Mouse (Mus musculus): ENCODE data around the gene Slc17a5.

- TF ChIP-seq CTCF (conservative IDR thresholded peaks at IDR 0.05; ENCODE audit: low read length) (no peak), POU5F1 (IDR thresholded peaks at IDR 0.05; ENCODE audit: borderline replicate concordance, low read length) (no peak), NANOG (IDR thresholded peaks at IDR 0.05; ENCODE audit: borderline replicate concordance, low read length) (no peak)
Measured at GRCm38 (mm10) chr9:78516125-78516524, 71.7 kb downstream of the Slc17a5 start.

All from E14TG2a.4 (cell line).